Mouse (Mus musculus): ENCODE measurements around the gene Mtmr12.

DNA sequence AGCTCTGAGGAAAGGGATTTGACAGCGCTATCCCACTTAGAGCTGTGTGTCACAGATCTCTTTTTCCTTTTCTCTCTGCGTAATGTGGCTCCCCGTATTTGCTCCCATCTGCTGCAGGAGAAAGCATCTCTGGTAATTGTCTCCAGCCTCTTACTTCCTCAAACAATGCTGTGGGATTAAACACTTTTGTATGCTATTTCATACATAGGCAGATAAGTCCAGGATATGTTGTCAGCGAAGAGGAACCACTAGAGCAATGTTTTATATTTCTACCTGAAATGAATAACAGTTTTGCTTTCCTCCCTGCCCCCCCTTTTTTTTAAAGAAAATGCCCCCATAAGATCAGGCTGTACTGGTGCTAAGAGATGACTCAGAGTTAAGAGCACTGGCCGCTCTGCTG, 103.7 kb downstream of the Mtmr12 start:
- TF ChIP-seq GATA1 (IDR thresholded peaks at IDR 0.05; ENCODE audit: borderline replicate concordance, low read length) = no peak
- no peak for TF ChIP-seq FLI1 (IDR thresholded peaks at IDR 0.05; ENCODE audit: low read length)
